Mouse (Mus musculus) kidney, postnatal 0 days (tissue): ENCODE data around the gene Slc6a15. TPM values are rescaled to one million over a fixed set of nuclear protein-coding genes. Genes with fewer than 3 reads are reported as not detected.

Experiments used
- ATAC-seq: fragments of 200-750 bp; cut with Nextera tagmentation; replicated peaks from 2 replicates; pipeline ENCODE4 v1.8.0; 2017; ENCODE audit warnings: low read depth, moderate number of reproducible peaks, moderate TSS enrichment, moderate library complexity; ENCODE audit not compliant: low FRiP score
- DNase-seq: peaks from one replicate; pipeline ENCODE4 v3.0.0-alpha.2; 2016; ENCODE audit warnings: low spot score
- H3K27ac ChIP-seq: fragments of 300-500 bp; sonication (generic); 2 replicates; pipeline ENCODE4 v1.5.1; 2014; ENCODE audit warnings: mild to moderate bottlenecking
- H3K27me3 ChIP-seq: fragments of 300-500 bp; sonication (generic); 2 replicates; pipeline ENCODE4 v1.6.1; 2014; ENCODE audit warnings: low read length, mixed read lengths; ENCODE audit not compliant: insufficient read depth
- H3K36me3 ChIP-seq: fragments of 300-500 bp; sonication (generic); 2 replicates; pipeline ENCODE4 v1.6.1; 2014; ENCODE audit warnings: low read length, mixed read lengths; ENCODE audit not compliant: insufficient read depth
- H3K4me1 ChIP-seq: fragments of 300-500 bp; sonication (generic); replicated peaks from 2 replicates; pipeline ENCODE4 v1.6.1; 2014; ENCODE audit warnings: antibody characterized with exemption, low read length, mixed read lengths; ENCODE audit not compliant: insufficient read depth
- H3K4me2 ChIP-seq: fragments of 300-500 bp; sonication (generic); 2 replicates; pipeline ENCODE4 v1.6.1; 2014; ENCODE audit warnings: mild to moderate bottlenecking, low read length, moderate library complexity, mixed read lengths
- H3K4me3 ChIP-seq: fragments of 300-500 bp; sonication (generic); replicated peaks from 2 replicates; pipeline ENCODE4 v1.5.1; 2014; ENCODE audit warnings: low read depth, low read length
- H3K9ac ChIP-seq: fragments of 300-500 bp; sonication (generic); 2 replicates; pipeline ENCODE4 v1.6.1; 2014; ENCODE audit warnings: low read depth, low read length
- H3K9me3 ChIP-seq: fragments of 300-500 bp; sonication (generic); replicated peaks from 2 replicates; pipeline ENCODE4 v1.6.1; 2016; ENCODE audit warnings: low read length, inconsistent platforms, mixed read lengths
- CTCF ChIP-seq: IDR thresholded peaks from 2 replicates; pipeline ENCODE4 v1.5.1; 2016; ENCODE audit warnings: antibody characterized with exemption, low read depth, mild to moderate bottlenecking, moderate library complexity
- WGBS: fragments of 180-500 bp; shearing (Covaris S2); extraction: QIAGEN DNeasy Blood & Tissue Kit; methylation state at CpG from one replicate; pipeline ENCODE4 v1.1.7; 2014; 5-methylcytosine and 5-hydroxymethylcytosine counted together
- polyA plus RNA-seq: library from polyadenylated mRNA; unstranded; fragments of >200 nt; fragmentation: Nextera tagmentation; extraction: Ambion mirVana; gene quantifications from 2 replicates; pipeline ENCODE4 v1.2.1, GENCODE M21; 2015

Slc6a15 gene
- polyA plus RNA-seq, 1 experiment from 2014 or later: 5.7 TPM

DNA sequence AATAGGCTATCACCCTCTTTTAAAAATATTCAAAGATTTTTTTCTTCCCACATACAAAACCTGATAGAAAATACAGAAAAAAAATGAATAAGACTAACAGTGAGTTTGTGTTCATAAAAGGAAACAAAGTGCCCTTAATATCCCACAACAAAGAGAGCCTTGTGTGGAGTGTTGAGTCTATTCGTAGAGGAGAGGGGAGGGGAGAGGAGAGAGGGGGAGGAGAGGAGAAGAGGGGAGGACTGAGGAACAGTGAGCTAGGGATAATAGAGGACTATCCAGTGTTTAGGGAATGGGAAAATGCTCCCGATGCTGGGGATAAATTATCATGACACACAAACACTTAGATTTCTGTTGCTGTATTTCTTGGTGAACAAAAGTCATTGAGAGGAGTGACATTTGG, 80.8 kb downstream of the Slc6a15 start:
- Histone ChIP-seq H3K4me1 (no peaks in the 10 kb centered on the region), H3K9ac (no peak overlapping the region), H3K4me2 (no peak overlapping the region), H3K27ac (no peak overlapping the region), H3K36me3 (no peaks in the 10 kb centered on the region), H3K27me3 (no peaks in the 10 kb centered on the region), H3K9me3 (no peaks in the 10 kb centered on the region), H3K4me3 (no peak overlapping the region)
- no peak for ATAC-seq
- WGBS: 48% methylated on average over 2 of the region's 2 CpGs
- no peak for DNase-seq
- TF ChIP-seq CTCF: no peak

DNA sequence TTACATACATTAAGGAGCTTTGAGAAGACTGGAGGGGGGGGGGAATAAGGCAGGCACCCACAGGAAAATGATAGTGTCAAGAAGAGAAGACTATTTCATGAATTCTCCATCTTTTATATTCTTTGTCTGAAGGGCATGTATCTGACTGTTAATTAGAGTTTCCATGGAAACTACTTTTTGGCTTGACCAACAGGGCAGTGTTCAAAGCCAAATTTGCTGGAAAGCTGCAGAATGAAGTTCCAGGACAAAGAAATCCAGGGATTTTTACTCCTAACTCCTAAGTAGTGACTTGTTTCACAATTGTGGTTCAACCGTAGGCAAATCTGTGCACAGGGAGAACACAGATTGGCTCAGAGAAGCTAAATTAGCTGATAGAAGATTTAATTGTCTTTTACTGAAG, 90.3 kb downstream of the Slc6a15 start:
- Histone ChIP-seq H3K27ac (no peak overlapping the region), H3K9me3 (no peaks in the 10 kb centered on the region), H3K4me3 (no peak overlapping the region), H3K9ac (no peak overlapping the region), H3K4me2 (no peak overlapping the region), H3K27me3 (no peaks in the 10 kb centered on the region), H3K4me1 (no peaks in the 10 kb centered on the region), H3K36me3 (no peaks in the 10 kb centered on the region)
- ATAC-seq: no peak
- 92% methylated on average over 1 of the region's 1 CpGs for WGBS
- no peak for DNase-seq
- TF ChIP-seq CTCF: no peak

Other genes with a start within 250 kb of the Slc6a15 start
- 19.4 and 22.1 TPM in 2 replicates for gene Lrriq1, start 131.5 kb upstream of the Slc6a15 start, polyA plus RNA-seq